Mouse (Mus musculus): ENCODE data around the gene Otoa.

GRCm38 (mm10) chr7:121211804-121212203 is 130.4 kb downstream of the Otoa start:
- TF ChIP-seq POLR2A (IDR thresholded peaks at IDR 0.05; ENCODE audit: borderline replicate concordance, insufficient read depth, low read length) (no peak), CTCF (IDR thresholded peaks at IDR 0.05; ENCODE audit: borderline replicate concordance, insufficient read depth, low read depth, low read length) (no peak)

All from cerebellum, adult 2 months (tissue).